Mouse (Mus musculus) urinary bladder, postnatal 14 days (tissue): ENCODE measurements around the gene Mapk14.

Experiments used
- DNase-seq: peaks from one replicate; pipeline ENCODE4 v3.0.0; 2021; ENCODE audit warnings: low spot score

The Mapk14 gene

DNA sequence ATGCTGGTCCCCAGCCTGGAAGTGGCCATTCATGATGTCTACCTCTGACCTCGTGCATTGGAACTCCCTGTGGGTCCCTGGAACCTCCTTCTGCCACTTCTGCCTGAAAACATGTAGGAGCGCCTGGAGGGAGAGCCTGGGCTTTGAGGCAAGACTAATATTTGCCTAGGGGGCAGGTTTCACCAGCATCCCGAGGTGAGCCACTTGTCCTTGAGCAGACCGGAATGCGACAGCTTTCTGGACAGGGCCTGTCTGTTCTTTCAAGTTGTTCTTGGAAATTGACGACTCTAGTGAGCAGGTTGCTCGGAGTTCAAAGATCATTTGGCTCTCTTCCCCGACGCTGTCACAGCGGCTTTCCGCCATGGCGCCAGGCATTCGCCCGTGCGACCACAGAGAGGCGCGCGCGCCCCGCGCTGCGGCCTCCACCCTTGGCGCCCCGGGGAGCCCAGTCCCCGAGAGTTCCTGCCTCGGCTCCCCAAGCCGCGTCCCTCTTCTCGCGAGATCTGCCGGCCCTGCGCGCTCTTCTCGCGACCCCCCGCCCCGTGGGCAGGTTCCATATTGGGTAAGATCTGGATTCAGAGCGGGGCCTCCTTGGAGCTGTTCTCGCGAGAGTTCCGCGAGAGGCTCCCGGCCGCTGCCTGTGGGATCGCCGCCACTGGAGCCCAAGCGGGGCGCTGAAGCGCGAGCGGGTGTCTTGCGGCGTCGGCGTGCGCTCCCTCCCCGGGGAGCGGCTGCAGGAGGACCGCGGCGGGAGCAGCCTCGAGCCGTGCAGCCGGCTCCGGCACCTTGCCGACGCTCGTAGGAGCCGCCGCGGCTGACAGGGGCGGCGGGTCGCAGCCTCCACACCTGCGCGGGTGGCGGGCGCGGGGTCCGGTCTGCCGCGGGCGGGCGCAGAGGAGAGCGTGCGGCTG, at the start of gene Mapk14:
Gene Mapk14, plus strand, starts transcription at position 554 of the 911 bp plus-strand sequence.
- DNase-seq: peak; percentile 100

DNA sequence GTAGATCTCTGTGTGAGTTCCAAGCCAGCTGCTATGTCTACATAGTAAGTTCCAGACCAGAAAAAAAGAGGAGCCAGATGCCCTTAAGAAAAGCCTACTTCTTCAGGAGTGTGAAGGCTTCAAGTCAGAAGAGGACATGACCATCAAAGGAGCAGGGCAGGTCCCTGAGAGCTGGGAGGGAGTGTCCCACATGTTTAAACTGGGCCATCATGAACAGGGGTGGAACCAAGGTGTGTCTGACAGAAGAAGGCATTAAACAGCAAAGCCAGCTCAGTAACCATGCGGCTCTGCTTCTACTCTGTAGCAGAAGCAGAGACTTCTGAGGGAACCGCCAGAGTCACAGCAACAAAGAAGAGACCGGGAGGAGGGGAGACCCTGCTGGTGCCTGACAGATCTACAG, 47.4 kb upstream of the Mapk14 start:
- no peak for DNase-seq

DNA sequence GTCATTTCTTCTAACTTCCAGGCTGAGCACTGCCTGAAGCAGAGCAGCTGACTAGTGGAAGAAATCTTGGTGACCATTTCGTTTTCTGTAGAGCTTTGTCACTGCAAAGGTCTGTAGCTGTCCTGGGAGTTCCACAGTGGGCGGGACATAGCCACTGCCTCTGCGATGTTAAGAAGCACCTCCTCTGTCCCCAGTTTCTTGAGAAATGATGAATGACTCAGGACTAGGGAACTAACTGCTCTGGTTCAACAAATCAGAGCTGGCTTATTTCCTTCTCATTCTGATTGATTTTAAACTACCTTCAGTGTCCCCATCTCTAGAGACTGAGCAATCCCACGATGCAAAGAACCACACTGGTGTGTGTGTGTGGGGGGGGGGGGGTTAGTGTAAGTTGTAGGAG, 47.0 kb upstream of the Mapk14 start:
- no peak for DNase-seq

DNA sequence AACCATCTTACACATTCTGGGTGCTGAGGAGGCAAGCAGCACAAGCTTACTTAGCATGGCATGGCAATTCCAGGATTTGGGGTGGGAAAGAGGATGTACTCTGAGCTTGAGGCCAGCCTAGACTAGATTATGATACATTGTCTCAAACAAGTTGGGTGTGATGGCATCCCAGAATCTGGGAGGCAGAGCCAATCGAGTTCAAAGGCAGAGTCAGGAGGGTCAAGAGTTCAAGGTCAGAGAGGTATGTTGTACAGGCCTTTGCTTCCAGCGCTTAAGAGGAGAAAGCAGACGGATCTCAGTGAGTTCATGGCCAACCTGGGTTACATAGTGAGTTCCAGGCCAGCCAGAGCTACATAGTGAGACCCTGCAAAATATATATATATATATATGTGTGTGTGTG, 44.9 kb upstream of the Mapk14 start:
- no peak for DNase-seq

DNA sequence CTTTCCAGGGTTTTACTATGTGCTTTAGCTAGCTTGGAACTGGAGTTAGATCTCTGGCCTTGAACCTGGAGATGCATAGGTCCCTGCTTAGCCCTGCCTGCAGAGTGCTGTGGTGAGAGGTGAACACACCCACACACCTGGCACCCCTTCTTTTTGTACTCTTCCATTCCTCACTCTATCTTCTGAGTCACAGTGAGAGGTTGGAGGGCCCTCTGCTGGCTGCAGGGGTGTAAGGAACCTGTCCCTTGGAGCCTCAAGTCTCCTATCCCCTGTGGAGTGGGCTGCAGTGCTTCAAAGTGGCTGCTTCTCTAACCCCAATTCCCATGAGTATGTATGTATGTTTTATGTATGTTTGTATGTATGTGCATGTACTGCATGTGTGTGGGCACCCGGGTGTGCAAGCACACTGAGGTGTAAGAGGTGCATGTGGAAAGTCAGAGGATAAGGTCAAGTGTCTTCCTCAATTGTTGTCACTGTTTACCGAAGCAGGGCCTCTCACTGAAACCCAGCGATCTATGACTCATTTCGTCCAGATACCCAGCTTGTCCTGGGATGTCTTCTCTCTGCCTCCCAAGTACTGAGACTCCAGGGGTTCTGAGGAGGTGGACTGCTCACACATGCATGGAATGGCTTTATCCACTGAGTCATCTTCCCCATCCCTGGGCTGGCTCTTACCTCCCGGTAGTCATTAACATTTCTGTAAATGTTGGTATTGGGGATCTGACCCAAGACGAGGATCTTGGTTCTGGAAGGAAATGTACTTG, 42.3 kb upstream of the Mapk14 start:
- DNase-seq: peak; percentile 24

DNA sequence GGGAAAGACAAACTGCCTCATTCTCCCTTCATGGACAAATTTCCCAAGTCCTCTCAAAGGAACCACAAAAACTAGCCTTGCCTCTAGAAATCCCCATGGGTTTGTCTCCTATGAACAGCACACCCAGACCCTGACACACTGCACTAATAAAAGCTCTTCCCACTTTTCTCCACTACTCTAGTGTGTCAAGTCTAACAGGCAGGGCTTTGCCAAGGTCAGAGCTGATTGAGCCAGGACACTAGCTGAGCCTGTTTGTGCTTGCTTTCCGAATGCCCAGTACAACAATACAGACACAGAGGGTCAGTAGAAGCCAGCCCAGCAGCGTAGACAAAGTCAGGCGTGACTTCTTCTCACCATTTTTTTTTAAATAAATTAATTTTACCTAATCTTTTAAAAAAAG, 40.9 kb upstream of the Mapk14 start:
- no peak for DNase-seq

DNA sequence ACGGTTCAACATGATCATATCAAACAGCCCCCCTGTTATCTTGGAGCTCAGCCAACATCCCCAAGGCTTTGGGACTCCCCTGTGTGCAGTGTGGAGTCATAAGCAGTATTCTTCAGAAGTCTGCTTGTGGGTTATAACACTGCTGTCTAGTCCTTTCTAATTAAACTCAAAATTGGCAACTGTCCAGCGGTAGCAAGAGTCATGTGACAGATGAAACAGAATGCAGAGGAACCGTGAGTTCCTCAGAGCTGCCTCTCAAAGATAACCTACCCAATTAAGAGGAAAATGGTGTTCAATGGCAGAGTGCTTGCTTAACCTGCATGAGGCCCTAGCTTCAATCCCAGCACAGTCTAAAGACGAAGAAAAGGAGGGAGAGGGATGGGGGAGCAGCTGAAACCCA, 33.2 kb upstream of the Mapk14 start:
- no peak for DNase-seq

DNA sequence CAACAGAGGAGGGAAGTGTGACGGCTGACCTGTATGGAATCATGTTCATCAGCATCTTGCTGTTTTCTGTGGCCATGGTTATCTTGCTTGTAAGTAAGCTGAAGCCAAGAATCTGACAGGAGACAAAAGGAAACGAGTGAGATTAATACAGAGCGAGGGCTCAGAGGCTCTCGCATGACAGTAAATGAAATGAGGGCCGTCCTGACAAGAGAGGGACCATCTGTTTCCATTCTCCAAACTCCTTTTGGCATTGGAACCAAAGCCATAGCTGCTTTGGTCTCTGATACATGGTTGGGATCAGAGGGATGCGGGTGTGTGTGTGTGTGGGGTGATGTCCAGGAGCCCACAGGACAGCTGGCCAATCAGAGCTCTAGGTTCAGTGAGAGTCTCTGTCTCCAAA, 31.6 kb upstream of the Mapk14 start:
- DNase-seq: no peak

DNA sequence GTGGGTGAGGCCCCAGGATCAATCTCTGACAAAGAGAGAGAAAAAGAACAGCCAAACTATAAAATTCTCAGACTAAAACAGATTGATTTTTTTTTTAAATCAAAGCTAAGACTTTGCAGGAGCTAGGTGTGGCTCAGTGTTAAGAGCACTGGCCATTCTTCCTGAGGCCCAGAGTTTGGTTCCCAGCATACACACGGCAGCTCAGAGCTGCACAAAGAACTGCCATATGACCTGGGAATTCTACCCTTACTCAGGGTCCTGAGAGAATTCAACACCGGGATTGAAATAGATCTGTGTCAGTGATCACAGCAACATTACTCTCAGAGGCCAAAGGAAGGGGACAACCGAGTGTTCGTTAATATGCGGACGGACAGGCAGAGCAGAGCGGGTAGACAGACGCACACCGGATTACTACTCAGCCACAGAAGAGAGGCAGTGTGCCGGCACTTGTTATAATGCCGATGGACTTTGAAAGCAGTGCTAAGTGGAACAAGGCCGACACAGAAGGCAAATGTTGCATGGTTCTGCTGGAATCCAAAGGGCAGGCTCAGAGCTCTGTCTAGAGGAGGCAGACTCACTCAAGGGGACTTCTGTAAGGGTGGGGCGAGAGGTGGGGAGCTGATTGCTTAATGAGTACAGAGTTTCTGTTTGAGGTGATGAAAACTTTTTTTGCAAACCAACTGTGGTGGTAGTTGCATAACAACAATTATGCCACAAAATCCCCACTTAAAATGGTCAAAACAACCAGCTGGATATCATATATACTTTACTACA, 8.6 kb upstream of the Mapk14 start:
- DNase-seq: no peak

DNA sequence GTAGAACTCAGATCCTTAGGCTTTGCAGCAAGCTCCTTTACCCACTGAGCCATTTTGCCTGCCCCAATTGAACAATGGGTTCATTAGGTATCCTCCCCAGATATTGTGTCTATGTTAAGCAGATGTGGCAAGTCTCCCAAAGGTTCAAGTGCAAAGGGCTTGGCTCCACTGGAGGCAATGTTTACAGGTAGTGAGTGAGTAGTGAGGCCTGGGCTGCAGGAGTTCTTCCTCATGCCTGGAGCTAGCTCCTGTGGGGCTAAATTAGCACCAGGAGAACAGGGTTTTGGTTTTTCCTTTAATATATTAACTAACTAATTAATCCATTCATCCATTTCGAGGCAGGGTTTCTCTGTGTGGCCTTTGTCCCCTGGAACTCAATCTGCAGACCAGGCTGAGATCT, 7.5 kb upstream of the Mapk14 start:
- DNase-seq: no peak

DNA sequence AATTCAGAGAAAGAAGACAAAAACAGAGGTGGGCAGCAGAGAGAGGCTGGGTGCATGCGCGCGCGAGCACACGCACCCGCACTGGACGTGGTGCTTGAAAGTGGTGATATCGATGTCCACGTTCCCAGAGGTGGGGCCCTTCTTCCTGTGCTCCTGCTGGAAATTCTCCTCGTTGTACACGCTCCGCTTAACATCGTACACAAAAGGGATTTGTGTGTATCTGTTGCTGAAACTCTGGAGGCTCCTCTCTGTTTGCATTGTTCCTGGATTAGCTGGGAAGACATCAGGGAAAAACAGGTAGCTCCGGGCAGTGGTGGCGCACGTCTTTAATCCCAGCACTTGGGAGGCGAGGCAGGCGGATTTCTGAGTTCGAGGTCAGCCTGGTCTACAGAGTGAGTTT, 6.5 kb upstream of the Mapk14 start:
- DNase-seq: no peak

DNA sequence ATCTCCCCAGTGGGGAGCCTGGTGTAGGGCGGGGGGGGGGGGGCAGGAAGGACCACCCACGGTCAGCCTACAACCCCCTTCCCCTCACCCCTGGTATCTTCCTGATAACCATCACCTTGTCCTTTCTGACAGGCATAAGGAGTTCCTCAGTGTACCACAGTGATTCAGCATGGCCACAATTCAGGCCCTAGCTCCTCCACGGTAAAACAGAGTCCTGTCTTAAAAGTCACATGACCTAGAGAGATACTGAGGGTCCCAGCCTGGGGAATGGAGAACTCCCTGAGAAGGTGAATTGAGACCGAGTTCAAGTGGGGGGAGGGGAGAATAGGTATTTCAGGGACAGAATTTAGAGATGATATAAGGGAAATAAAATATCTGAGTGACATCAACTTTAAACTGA, 3.8 kb upstream of the Mapk14 start:
- no peak for DNase-seq

DNA sequence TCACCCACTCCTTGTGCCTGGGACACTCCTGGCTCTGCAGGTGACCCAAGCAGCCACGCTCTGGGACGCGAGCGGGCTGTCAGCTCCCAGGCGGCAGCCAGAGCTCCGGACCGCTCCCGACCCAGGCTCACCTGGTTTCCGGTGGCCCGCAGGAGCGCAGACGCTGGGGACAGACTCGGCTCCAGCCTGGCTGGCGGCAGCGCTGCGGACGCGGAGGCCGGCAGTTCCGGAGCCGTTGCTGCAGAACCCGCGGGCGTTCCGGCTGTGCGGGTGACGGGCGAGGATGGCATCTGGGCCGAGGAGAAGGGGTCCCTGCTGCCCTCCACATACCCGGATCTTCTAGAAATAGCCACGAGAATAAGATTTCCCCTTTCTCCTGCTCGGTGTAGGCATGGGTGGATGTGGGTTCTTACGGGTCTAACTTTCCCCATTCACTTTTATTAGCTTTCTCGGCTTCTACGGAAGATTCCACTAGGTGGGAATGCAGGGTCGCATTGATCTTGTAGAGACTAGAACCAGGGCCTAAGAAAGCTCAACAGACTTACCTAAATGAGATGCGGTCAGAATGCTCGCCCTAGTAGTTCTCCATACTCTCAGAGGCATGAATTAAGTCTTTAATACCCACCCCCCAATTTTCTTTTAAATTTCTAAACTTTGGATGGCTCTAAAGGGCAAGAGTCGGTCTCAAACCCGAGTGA, 1.4 kb upstream of the Mapk14 start, which contains the start of gene Slc26a8:
Gene Slc26a8, minus strand, starts transcription at position 648 of the 698 bp plus-strand sequence.
- peak; percentile 47 for DNase-seq

DNA sequence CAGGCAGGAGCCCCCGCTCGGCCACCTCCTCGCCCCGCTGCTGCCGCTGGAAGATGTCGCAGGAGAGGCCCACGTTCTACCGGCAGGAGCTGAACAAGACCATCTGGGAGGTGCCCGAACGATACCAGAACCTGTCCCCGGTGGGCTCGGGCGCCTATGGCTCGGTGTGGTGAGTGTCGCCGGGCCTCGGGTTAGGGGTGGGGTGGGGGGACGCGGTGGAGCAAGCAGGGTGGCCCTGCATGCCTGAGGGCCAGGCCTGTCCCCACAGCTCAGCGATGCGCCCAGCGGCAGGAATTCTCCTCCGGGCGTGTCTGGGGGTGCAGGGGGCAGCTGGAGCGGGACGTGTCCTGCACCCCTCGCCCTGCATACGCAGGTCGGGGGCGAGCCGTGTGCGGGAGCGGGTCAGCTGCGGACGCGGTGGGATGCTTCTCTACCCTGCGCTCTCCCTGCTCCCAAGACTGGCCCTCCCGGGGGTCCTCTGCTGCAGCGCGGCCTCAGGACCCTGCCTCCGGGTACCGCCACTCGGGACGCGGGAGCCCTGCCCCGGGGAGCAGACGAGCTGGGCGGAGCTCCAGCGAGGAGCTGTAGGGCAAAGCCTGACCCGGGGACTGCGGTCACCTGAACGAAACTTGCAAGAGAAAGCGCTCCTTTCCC, 685 bp downstream of the Mapk14 start:
- peak; percentile 55 for DNase-seq

DNA sequence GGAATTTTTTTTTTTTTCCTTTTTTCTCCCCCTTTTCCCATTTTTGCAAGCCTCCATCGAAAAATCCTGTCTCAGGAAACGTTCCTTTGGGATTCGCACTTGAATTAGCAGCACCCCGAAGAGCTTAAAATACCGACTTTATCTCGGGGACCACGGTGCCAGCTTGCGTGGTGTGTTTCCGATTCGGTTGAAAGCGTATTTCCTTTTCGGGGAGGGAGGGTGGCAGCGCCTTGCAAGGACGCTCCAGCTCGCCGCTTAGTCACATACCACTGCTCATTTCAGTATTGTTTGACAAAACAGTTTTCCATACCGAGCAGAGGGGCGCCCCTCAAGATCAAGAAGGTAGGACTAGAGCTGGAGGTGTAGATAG, 1.2 kb downstream of the Mapk14 start:
- DNase-seq: peak; percentile 56

DNA sequence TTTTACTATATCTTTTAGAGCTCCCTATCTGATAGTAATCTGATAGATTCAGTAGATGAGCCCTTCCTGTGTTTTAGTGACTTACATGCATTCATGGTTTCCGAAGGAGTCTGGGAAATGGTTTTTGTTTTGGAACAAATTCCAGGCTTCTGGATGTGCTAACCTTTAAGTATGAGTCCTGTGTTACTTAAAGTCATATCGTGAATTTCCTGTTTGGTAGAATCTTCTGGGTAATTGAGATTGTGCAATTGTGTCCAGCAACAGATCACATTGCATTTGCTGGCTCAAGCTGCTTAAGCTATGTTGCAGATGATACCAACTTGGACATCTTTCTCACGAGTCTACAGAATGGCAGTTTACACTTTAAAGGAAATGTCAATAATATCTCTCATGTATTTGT, 2.0 kb downstream of the Mapk14 start:
- no peak for DNase-seq

DNA sequence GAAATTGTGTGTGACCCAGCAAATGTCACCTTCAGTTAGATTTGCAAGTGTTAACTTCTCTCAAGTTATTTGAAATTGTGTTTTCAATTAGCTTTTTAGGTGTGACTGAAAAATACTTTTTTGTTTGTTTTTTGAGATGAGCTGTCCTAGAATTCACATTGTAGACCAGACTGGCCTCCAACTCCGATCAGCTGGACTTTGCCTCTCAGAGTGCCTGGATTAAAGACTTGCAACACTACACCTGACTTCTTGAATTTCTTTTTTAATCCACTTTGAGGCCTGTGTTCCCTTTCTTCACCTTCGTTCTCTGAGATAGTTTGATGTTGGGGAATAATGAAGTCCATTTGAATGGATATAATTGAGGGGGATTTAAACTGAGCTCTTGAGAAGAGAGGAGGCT, 2.9 kb downstream of the Mapk14 start:
- no peak for DNase-seq

DNA sequence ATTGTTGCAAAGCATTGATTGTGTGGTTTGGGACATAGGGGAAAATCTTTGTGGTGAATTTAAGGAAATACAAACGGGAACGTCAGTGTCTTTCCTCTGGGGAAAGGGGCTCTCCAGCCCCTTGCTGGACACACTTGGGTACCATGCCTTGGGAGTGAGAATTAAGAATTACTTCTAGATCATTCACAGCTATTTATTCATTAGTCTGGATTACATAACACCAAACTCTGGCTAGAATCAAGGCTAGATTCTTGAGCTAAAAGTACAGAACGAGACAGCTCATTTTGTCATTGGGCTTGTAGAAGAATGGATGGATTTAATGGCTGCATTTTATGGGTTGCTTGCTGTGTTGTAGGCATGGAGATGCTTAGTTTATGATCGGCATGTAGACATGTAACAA, 3.7 kb downstream of the Mapk14 start:
- DNase-seq: no peak

DNA sequence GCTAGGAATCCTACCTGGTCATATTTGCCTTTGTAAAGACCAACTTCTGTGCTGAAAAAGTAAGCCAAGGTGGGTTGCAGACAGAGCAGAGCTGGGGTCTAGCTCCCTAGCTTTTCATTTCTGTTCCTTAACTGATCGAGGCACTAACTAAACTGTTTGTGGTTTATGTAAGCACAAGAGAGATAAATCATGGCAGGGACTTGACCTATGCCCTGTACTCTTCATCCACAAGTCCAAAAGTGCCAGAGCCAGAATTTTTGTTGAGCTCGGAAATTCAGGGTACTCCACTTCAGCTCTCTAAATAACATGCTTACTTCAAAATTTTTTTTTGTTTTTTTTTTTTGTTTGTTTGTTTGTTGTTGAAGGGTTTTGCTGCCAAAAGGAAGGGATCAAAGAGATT, 5.5 kb downstream of the Mapk14 start:
- DNase-seq: no peak

DNA sequence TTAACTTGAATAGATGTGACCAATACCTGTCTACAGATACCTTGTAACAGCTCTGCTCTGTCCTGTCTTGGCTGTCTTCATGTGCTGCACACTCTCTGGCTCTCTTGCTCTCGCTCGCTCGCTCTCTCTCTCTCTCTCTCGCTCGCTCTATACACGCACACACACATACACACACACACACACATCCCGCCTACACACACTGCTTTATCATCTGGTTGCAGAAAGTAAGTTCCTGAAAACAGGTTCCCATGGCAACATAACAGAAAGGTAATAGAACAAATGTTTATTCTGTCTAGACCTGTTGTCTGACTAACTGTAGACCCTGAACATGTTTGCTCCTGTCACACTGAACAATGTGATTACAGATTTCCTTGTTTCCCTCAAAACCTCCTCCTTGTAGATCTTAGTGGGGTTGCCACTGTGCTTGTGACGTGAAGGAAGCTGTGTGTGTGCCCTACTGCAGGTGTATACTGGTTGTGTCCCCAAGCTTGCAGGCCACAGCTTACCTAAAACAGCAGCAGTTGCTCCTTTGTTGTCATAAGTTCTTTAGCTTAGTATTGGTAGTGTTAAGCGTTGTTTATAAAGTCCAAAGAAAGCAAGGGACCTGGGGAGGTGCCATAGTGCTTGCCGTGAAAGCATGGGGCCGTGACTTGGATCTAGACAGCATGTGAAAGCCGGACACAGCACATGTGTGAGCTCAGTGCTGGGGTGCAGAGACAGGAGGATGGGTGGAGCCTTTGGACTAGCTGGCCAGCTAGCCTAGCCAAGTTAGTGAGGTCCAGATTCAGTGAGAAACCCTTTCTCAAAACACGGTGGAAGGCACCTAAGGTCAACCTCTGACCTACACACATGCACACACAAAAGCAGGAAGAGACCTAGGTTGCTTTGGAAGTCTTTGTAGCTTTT, 6.4 kb downstream of the Mapk14 start:
- peak; percentile 28 for DNase-seq
